Mouse (Mus musculus): ENCODE data around the gene Car12. TPM values are rescaled to one million over a fixed set of nuclear protein-coding genes. Genes with fewer than 3 reads are reported as not detected.

Gene Car12
- polyA plus RNA-seq, 1 experiment = 5.8 TPM

DNA sequence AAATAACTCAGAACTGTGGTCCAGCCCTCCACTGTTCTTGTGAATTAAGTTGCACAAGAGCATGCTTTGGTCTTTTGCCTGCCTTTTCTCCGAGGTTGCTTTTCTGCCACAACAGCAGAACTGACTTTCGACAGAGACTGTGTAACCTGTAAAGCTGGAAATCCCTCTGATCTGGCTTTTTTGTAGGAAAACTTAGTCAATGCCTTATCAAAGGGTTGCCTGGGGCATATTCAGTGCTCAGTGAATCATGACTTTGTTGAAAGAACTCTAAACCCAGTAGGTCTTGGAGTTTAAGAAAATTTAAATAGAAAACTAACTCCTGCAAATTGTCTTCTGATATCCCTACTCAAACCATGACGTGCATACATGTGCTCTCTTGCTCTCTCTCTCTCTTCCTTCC lies 17.1 kb downstream of the Car12 start:
- H3K27me3 ChIP-seq (ENCODE audit: control insufficient read depth, insufficient read depth, low read length, poor library complexity, severe bottlenecking) = no peaks in the 10 kb centered on the region
- no peak overlapping the region for H3K4me3 ChIP-seq (ENCODE audit: low read depth, low read length)
- TF ChIP-seq CTCF (IDR thresholded peaks at IDR 0.05; ENCODE audit: low read depth, low read length) (no peak), POLR2A (IDR thresholded peaks at IDR 0.05; ENCODE audit: insufficient read depth, low read length) (no peak), EP300 (IDR thresholded peaks at IDR 0.05; ENCODE audit: insufficient read depth, low read depth, low read length) (no peak)
- H3K9me3 ChIP-seq (replicated peaks; ENCODE audit: control insufficient read depth, insufficient read depth, low read length, poor library complexity, severe bottlenecking) = no peaks in the 10 kb centered on the region
- no peaks in the 10 kb centered on the region for H3K4me1 ChIP-seq (ENCODE audit: control insufficient read depth, insufficient read depth, low read length)
- no peak overlapping the region for H3K27ac ChIP-seq (ENCODE audit: insufficient read depth, low read length)
- H3K36me3 ChIP-seq (ENCODE audit: control insufficient read depth, insufficient read depth, low read length, poor library complexity, severe bottlenecking) = no peaks in the 10 kb centered on the region
- no peak overlapping the region for H3K9ac ChIP-seq (ENCODE audit: low read depth, poor library complexity, severe bottlenecking)

DNA sequence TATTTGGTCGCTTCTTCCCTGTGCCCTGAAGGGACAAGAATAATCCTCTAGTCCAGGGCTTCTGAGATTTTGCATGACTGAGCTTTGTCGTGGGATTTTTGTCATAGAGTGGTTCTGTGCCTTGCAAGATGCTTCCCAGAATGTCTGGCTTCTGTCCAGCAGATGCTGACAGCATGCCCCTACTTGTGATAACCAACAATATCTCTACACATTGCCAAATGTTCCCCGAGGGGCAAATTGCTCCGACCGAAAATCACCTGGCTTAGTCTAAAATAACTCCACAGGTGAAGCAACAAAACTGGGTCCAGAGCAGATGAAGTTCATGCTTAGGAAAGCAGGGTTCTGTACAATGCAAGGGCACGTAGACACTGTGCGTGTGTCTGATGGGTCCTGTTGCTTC lies 17.8 kb downstream of the Car12 start:
- no peak overlapping the region for H3K9ac ChIP-seq (ENCODE audit: low read depth, poor library complexity, severe bottlenecking)
- no peaks in the 10 kb centered on the region for H3K4me1 ChIP-seq (ENCODE audit: control insufficient read depth, insufficient read depth, low read length)
- H3K9me3 ChIP-seq (replicated peaks; ENCODE audit: control insufficient read depth, insufficient read depth, low read length, poor library complexity, severe bottlenecking) = no peaks in the 10 kb centered on the region
- no peaks in the 10 kb centered on the region for H3K36me3 ChIP-seq (ENCODE audit: control insufficient read depth, insufficient read depth, low read length, poor library complexity, severe bottlenecking)
- no peak for TF ChIP-seq CTCF (IDR thresholded peaks at IDR 0.05; ENCODE audit: low read depth, low read length)
- TF ChIP-seq POLR2A (IDR thresholded peaks at IDR 0.05; ENCODE audit: insufficient read depth, low read length) = no peak
- no peak for TF ChIP-seq EP300 (IDR thresholded peaks at IDR 0.05; ENCODE audit: insufficient read depth, low read depth, low read length)
- no peaks in the 10 kb centered on the region for H3K27me3 ChIP-seq (ENCODE audit: control insufficient read depth, insufficient read depth, low read length, poor library complexity, severe bottlenecking)
- no peak overlapping the region for H3K27ac ChIP-seq (ENCODE audit: insufficient read depth, low read length)
- H3K4me3 ChIP-seq (ENCODE audit: low read depth, low read length) = no peak overlapping the region

DNA sequence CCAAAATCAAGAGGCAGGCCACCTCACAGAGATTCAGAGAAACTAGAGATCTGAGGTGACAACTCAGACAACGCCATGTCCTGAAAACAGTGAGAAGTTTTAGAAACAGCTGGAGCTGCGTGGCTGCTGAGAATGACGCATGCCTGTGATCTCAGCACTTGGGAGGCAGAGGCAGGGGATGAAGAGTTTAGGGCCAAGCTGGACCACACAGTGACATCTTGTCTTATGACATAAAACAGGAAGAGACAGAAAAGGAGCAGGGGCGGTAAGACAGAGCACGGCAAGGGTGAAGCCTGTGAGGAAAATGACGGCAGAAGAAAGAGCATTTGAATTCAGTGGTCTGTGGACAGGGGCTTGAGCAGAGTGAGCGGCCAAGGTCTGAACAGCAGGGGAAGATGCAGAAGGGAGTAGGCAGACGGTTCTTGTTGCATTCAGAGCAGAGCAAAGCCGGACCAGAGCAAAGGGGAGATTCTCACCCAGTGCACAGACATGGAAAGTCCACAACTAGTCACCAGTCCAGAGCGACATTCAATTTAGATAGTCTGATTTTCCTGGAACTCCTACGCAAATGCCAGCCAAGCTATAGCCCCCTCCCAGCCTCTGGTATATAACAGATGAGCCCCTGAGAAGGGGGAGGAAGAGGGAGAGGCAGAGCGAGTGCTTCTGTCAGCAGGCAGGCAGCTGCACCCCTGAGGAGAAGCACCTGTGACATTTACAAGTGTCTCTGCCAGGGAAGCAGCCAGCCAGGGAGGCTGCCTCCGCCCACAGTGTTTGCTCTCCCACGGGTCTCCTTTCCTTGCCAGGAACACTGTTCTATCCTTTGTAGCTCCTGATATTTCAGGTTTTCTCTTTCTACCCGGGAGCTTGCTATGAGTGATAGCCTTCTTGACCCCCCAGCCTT lies 19.6 kb downstream of the Car12 start:
- Histone ChIP-seq H3K4me3 (ENCODE audit: low read depth, low read length) (no peak overlapping the region), H3K27ac (ENCODE audit: insufficient read depth, low read length) (no peak overlapping the region), H3K27me3 (ENCODE audit: control insufficient read depth, insufficient read depth, low read length, poor library complexity, severe bottlenecking) (no peaks in the 10 kb centered on the region), H3K9me3 (replicated peaks; ENCODE audit: control insufficient read depth, insufficient read depth, low read length, poor library complexity, severe bottlenecking) (no peaks in the 10 kb centered on the region), H3K4me1 (ENCODE audit: control insufficient read depth, insufficient read depth, low read length) (no peaks in the 10 kb centered on the region), H3K9ac (ENCODE audit: low read depth, poor library complexity, severe bottlenecking) (no peak overlapping the region), H3K36me3 (ENCODE audit: control insufficient read depth, insufficient read depth, low read length, poor library complexity, severe bottlenecking) (no peaks in the 10 kb centered on the region)
- TF ChIP-seq CTCF (IDR thresholded peaks at IDR 0.05; ENCODE audit: low read depth, low read length) (no peak), POLR2A (IDR thresholded peaks at IDR 0.05; ENCODE audit: insufficient read depth, low read length) (no peak), EP300 (IDR thresholded peaks at IDR 0.05; ENCODE audit: insufficient read depth, low read depth, low read length) (no peak)

DNA sequence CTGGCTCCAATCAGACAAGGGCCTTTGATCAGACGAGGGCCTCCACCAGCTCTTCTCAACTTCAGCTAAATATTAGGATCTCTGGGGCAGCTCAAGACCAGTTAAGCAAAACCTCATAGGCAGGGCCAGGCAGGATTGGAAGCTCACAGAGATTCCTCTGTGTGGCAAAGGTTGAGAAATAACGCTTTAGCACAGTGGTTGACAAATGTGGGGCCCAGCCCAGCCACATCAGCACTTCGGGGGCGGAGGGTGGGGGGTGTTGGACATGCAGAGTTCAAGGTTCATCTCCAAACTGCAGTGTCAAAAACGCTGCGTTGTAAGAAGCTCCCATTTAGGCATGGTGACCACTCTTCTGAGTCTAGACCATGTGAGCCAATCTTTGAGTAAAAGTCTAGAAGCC lies 21.1 kb downstream of the Car12 start:
- TF ChIP-seq CTCF (IDR thresholded peaks at IDR 0.05; ENCODE audit: low read depth, low read length) (no peak), EP300 (IDR thresholded peaks at IDR 0.05; ENCODE audit: insufficient read depth, low read depth, low read length) (no peak), POLR2A (IDR thresholded peaks at IDR 0.05; ENCODE audit: insufficient read depth, low read length) (no peak)
- H3K9ac ChIP-seq (ENCODE audit: low read depth, poor library complexity, severe bottlenecking) = no peak overlapping the region
- no peaks in the 10 kb centered on the region for H3K4me1 ChIP-seq (ENCODE audit: control insufficient read depth, insufficient read depth, low read length)
- H3K27me3 ChIP-seq (ENCODE audit: control insufficient read depth, insufficient read depth, low read length, poor library complexity, severe bottlenecking) = no peaks in the 10 kb centered on the region
- H3K27ac ChIP-seq (ENCODE audit: insufficient read depth, low read length) = no peak overlapping the region
- no peaks in the 10 kb centered on the region for H3K36me3 ChIP-seq (ENCODE audit: control insufficient read depth, insufficient read depth, low read length, poor library complexity, severe bottlenecking)
- no peaks in the 10 kb centered on the region for H3K9me3 ChIP-seq (replicated peaks; ENCODE audit: control insufficient read depth, insufficient read depth, low read length, poor library complexity, severe bottlenecking)
- no peak overlapping the region for H3K4me3 ChIP-seq (ENCODE audit: low read depth, low read length)

DNA sequence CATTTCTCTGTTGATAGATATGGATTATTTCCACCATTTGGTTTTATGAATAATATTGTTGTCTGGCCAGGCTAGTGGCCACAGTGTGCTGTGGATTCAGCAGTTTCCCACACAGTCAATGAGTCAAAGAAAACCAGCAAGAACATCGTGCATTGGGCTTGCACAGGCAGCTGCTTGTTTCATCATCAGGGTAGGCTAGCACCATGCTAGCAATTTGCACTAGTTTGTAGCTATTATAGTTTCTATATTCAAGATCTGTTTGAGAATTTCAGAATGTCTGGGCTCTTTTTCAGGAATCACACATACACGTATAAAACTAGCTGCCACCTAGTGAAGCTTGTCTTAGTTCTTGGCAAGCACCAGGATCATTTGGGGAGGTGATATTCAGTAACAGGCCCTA lies 21.6 kb downstream of the Car12 start:
- Histone ChIP-seq H3K9me3 (replicated peaks; ENCODE audit: control insufficient read depth, insufficient read depth, low read length, poor library complexity, severe bottlenecking) (no peaks in the 10 kb centered on the region), H3K4me3 (ENCODE audit: low read depth, low read length) (no peak overlapping the region), H3K27ac (ENCODE audit: insufficient read depth, low read length) (no peak overlapping the region), H3K27me3 (ENCODE audit: control insufficient read depth, insufficient read depth, low read length, poor library complexity, severe bottlenecking) (no peaks in the 10 kb centered on the region), H3K9ac (ENCODE audit: low read depth, poor library complexity, severe bottlenecking) (no peak overlapping the region), H3K36me3 (ENCODE audit: control insufficient read depth, insufficient read depth, low read length, poor library complexity, severe bottlenecking) (no peaks in the 10 kb centered on the region), H3K4me1 (ENCODE audit: control insufficient read depth, insufficient read depth, low read length) (no peaks in the 10 kb centered on the region)
- no peak for TF ChIP-seq CTCF (IDR thresholded peaks at IDR 0.05; ENCODE audit: low read depth, low read length)
- TF ChIP-seq POLR2A (IDR thresholded peaks at IDR 0.05; ENCODE audit: insufficient read depth, low read length) = no peak
- TF ChIP-seq EP300 (IDR thresholded peaks at IDR 0.05; ENCODE audit: insufficient read depth, low read depth, low read length) = no peak

DNA sequence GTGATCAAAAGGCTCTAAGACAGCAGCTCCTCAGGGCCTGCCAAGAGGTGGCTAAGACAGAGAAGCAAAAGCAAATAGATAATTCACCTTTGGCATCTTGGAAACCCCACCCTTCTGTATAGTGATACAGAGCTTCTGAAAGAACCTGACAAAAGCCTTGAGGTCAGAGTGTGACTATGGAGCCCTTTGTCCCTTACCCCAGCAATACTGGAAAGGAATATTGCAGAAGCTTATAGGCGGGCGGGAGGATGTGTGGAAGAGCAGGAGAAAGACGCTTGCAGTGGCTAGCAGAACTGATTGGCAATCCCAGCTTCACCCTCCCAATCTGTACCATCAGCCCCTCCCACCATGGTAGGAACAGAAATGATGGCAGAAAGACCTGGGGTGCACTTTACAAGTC lies 22.5 kb downstream of the Car12 start:
- TF ChIP-seq CTCF (IDR thresholded peaks at IDR 0.05; ENCODE audit: low read depth, low read length) (no peak), EP300 (IDR thresholded peaks at IDR 0.05; ENCODE audit: insufficient read depth, low read depth, low read length) (no peak), POLR2A (IDR thresholded peaks at IDR 0.05; ENCODE audit: insufficient read depth, low read length) (no peak)
- no peaks in the 10 kb centered on the region for H3K27me3 ChIP-seq (ENCODE audit: control insufficient read depth, insufficient read depth, low read length, poor library complexity, severe bottlenecking)

More for the DNA sequence above, 22.5 kb downstream of the Car12 start:
- Histone ChIP-seq H3K36me3 (ENCODE audit: control insufficient read depth, insufficient read depth, low read length, poor library complexity, severe bottlenecking) (no peaks in the 10 kb centered on the region), H3K9ac (ENCODE audit: low read depth, poor library complexity, severe bottlenecking) (no peak overlapping the region), H3K27ac (ENCODE audit: insufficient read depth, low read length) (no peak overlapping the region), H3K4me1 (ENCODE audit: control insufficient read depth, insufficient read depth, low read length) (no peaks in the 10 kb centered on the region), H3K9me3 (replicated peaks; ENCODE audit: control insufficient read depth, insufficient read depth, low read length, poor library complexity, severe bottlenecking) (no peaks in the 10 kb centered on the region), H3K4me3 (ENCODE audit: low read depth, low read length) (no peak overlapping the region)
